Mouse (Mus musculus): ENCODE measurements at regions not wholly inside any gene's neighbourhood (a gene's known extent, or its start where the extent isn't known, plus 50 kb on each side); places are given as distances from the start of the nearest gene placed in this dataset.
"Not testable (repeated sequence)": the region's sequence is repeated elsewhere in the genome, so short reads cannot be mapped to it uniquely, and the experiment has no call there.

DNA sequence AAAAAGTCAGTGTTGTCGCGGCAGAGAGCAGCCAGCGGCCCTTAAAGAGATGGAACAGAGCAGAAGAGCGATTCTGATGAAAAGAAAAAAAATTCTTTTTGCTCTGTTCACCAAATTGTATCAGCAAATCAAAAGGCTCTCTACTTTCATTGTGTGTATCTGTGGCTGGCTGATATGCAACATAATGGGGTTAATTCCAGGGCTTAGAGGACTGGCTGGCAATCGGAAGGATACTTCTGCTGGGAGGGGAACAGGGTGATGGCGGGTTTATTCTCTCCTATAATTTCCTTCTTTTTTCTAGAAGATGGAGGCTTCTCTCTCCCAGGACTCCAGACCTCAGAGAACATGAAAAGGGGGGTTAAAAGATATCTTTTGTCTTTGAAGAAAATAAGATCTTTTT lies 79.4 kb upstream of the Nxpe4 start:
- Histone ChIP-seq H3K9ac (ENCODE audit: control insufficient read depth, low read depth, low read length, poor library complexity, severe bottlenecking) (no peak overlapping the region), H3K27me3 (ENCODE audit: control insufficient read depth in 1 of 2, insufficient read depth in 2 of 2, low read length in 2 of 2) (no peaks in the 10 kb centered on the region), H3K27ac (ENCODE audit: control insufficient read depth, low read depth, low read length) (no peak overlapping the region), H3K36me3 (ENCODE audit: control insufficient read depth in 1 of 2, insufficient read depth in 2 of 2, low read length in 2 of 2) (no peaks in the 10 kb centered on the region), H3K4me1 (ENCODE audit: control insufficient read depth in 1 of 2, insufficient read depth in 2 of 2, low read length in 2 of 2) (no peaks in the 10 kb centered on the region), H3K4me3 (ENCODE audit: control insufficient read depth in 1 of 2, insufficient read depth in 1 of 2, low read depth in 2 of 2, low read length in 2 of 2) (no peak overlapping the region), H3K79me2 (ENCODE audit: control insufficient read depth, insufficient read depth, low read length, poor library complexity) (no peaks in the 10 kb centered on the region), H3K9me3 (replicated peaks; ENCODE audit: insufficient read depth, low read length) (no peaks in the 10 kb centered on the region)
- no peak for DNase-seq (ENCODE audit: low read depth, low spot score)
- TF ChIP-seq ZC3H11A (IDR thresholded peaks at IDR 0.05; ENCODE audit: low read depth, low read length), result no peak
- TF ChIP-seq TBP (IDR thresholded peaks at IDR 0.05; ENCODE audit: low read depth, low read length), result no peak
- no peak for TF ChIP-seq TCF12 (IDR thresholded peaks at IDR 0.05; ENCODE audit: low read depth, low read length)
- TF ChIP-seq KAT2A (conservative IDR thresholded peaks at IDR 0.05; ENCODE audit: low read depth, low read length), result no peak
- no peak for TF ChIP-seq UBTF (IDR thresholded peaks at IDR 0.05; ENCODE audit: borderline replicate concordance, insufficient read depth, low read depth, low read length)

DNA sequence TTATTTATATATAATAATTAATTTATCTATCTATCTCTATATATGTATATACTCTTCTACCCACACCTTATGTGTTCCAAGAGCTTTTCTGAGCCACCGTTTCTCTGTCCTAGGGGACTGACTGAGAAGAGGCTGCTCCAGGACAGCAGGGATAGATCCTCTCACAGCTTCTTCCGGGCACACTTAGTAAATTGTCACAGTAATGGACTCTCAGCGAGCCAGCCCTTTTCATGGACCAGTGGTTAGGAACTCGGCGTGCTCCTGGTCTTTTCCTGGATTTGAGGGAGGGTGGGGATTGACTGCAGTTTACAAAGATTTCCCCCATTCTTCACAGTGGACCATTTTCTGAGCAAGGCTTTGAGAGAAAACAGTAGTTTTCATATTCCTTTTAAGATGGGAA lies 77.6 kb upstream of the Nxpe4 start:
- H3K27me3 ChIP-seq (ENCODE audit: control insufficient read depth in 1 of 2, insufficient read depth in 2 of 2, low read length in 2 of 2); DNase-seq (ENCODE audit: low read depth, low spot score); H3K4me3 ChIP-seq (ENCODE audit: control insufficient read depth in 1 of 2, insufficient read depth in 1 of 2, low read depth in 2 of 2, low read length in 2 of 2); H3K9ac ChIP-seq (ENCODE audit: control insufficient read depth, low read depth, low read length, poor library complexity, severe bottlenecking); H3K4me1 ChIP-seq (ENCODE audit: control insufficient read depth in 1 of 2, insufficient read depth in 2 of 2, low read length in 2 of 2); H3K9me3 ChIP-seq (replicated peaks; ENCODE audit: insufficient read depth, low read length); H3K36me3 ChIP-seq (ENCODE audit: control insufficient read depth in 1 of 2, insufficient read depth in 2 of 2, low read length in 2 of 2); H3K79me2 ChIP-seq (ENCODE audit: control insufficient read depth, insufficient read depth, low read length, poor library complexity); H3K27ac ChIP-seq (ENCODE audit: control insufficient read depth, low read depth, low read length): not testable (repeated sequence)

DNA sequence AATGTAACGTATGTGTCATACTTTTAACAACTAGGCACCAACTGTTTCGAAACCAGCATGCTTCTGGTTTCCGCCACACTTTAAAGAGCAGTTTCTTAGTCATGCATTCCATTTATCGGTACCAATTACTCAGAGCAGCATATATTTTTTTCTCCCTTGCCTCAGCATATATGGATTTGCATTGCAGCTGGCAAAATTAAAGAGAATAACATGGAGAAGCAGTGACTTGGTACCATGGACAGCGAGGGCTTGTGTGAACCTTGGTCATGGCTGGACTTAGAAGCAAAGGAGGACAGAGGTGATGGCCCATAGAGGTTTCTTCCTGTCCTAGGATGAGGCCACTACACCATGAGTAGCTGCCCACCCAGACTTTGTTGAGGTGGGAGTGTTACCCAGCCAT lies 72.2 kb upstream of the Nxpe4 start:
- no peaks in the 10 kb centered on the region for H3K4me1 ChIP-seq (ENCODE audit: control insufficient read depth in 1 of 2, insufficient read depth in 2 of 2, low read length in 2 of 2)
- H3K9me3 ChIP-seq (replicated peaks; ENCODE audit: insufficient read depth, low read length), result no peaks in the 10 kb centered on the region
- no peaks in the 10 kb centered on the region for H3K27me3 ChIP-seq (ENCODE audit: control insufficient read depth in 1 of 2, insufficient read depth in 2 of 2, low read length in 2 of 2)
- no peak overlapping the region for H3K27ac ChIP-seq (ENCODE audit: control insufficient read depth, low read depth, low read length)
- H3K79me2 ChIP-seq (ENCODE audit: control insufficient read depth, insufficient read depth, low read length, poor library complexity), result no peaks in the 10 kb centered on the region
- no peaks in the 10 kb centered on the region for H3K36me3 ChIP-seq (ENCODE audit: control insufficient read depth in 1 of 2, insufficient read depth in 2 of 2, low read length in 2 of 2)
- no peak overlapping the region for H3K9ac ChIP-seq (ENCODE audit: control insufficient read depth, low read depth, low read length, poor library complexity, severe bottlenecking)
- no peak overlapping the region for H3K4me3 ChIP-seq (ENCODE audit: control insufficient read depth in 1 of 2, insufficient read depth in 1 of 2, low read depth in 2 of 2, low read length in 2 of 2)
- no peak for TF ChIP-seq GABPA (IDR thresholded peaks at IDR 0.05; ENCODE audit: low read depth, low read length)
- no peak for TF ChIP-seq MAFK (IDR thresholded peaks at IDR 0.05; ENCODE audit: borderline replicate concordance, low read depth, low read length)
- no peak for TF ChIP-seq ZKSCAN1 (IDR thresholded peaks at IDR 0.05; ENCODE audit: low read depth, low read length)
- no peak for TF ChIP-seq POLR2AphosphoS2 (IDR thresholded peaks at IDR 0.05; ENCODE audit: low read length)
- TF ChIP-seq MYB (IDR thresholded peaks at IDR 0.05; ENCODE audit: low read depth, low read length), result no peak
- no peak for TF ChIP-seq ETS1 (IDR thresholded peaks at IDR 0.05; ENCODE audit: low read depth, low read length)
- no peak for TF ChIP-seq ZNF384 (IDR thresholded peaks at IDR 0.05; ENCODE audit: low read depth, low read length)
- TF ChIP-seq KAT2A (conservative IDR thresholded peaks at IDR 0.05; ENCODE audit: low read depth, low read length), result no peak
- TF ChIP-seq CTCF (IDR thresholded peaks at IDR 0.05 in 2 of 3, conservative IDR thresholded peaks at IDR 0.05 in 1 of 3; ENCODE audit: control insufficient read depth in 1 of 3, insufficient read depth in 1 of 3, low read depth in 2 of 3, low read length in 3 of 3, poor library complexity in 1 of 3, severe bottlenecking in 1 of 3), result no peak
- no peak for TF ChIP-seq MYC (IDR thresholded peaks at IDR 0.05; ENCODE audit: low read depth, low read length)
- TF ChIP-seq NELFE (IDR thresholded peaks at IDR 0.05; ENCODE audit: low read depth, low read length), result no peak
- TF ChIP-seq ZC3H11A (IDR thresholded peaks at IDR 0.05; ENCODE audit: low read depth, low read length), result no peak
- no peak for TF ChIP-seq JUND (IDR thresholded peaks at IDR 0.05; ENCODE audit: low read depth, low read length)
- TF ChIP-seq ELF1 (IDR thresholded peaks at IDR 0.05; ENCODE audit: low read depth, low read length), result no peak
- no peak for DNase-seq (ENCODE audit: low read depth, low spot score)
